Comparison of ENCODE assay signal across 9 mouse cellular contexts in genomic region chr5:24778082-24778842, GRCm38 (mm10). TPM values are rescaled to one million over a fixed set of nuclear protein-coding genes. Genes with fewer than 3 reads are reported as not detected.
DNase-seq lines count a peak whose midpoint lies in the region; ATAC-seq and TF ChIP-seq lines count a peak whose summit lies in the region.
"Had no signal": no experiment of that assay in that cellular context is flagged by ENCODE, and none has a peak within 500 bp of the region (broad histone marks: within the 10 kb centered on the region; RNA-seq: fewer than 3 reads in every experiment).

No protein-coding gene starts in this region.

- H3K27me3 ChIP-seq in lung, embryonic 15.5 days, result no peaks in the 10 kb centered on the region; the same call in 1 of the 2 replicates
- H3K27me3 ChIP-seq in forebrain, embryonic 11.5 days (ENCODE audit: control insufficient read depth, insufficient read depth, low read length), result no peaks in the 10 kb centered on the region; the same call in 1 of the 2 replicates
- peaks cover 21% of the 10 kb centered on the region for H3K27me3 ChIP-seq in limb, embryonic 10.5 days (ENCODE audit: low read depth, poor library complexity, severe bottlenecking)

- DNase-seq in lung, adult 2 months, result no peak
- peak; percentile 46 for DNase-seq in forebrain, embryonic 11.5 days (ENCODE audit: low spot score)
- no peak for DNase-seq in limb, embryonic 10.5 days (ENCODE audit: low spot score)
- peak; percentile 45 for DNase-seq in retina, embryonic 14.5 days (ENCODE audit: low spot score)
- no peak for DNase-seq in urinary bladder, postnatal 36 days (ENCODE audit: low spot score in 2 of 2)
- DNase-seq in urinary bladder, postnatal 14 days (ENCODE audit: low spot score), result no peak

- peak overlapping the region; percentile 6 for H3K4me2 ChIP-seq in lung, embryonic 15.5 days
- no peak overlapping the region for H3K4me2 ChIP-seq in forebrain, embryonic 11.5 days (ENCODE audit: low read depth, low read length, severe bottlenecking)

- no peaks in the 10 kb centered on the region for H3K9me3 ChIP-seq in lung, embryonic 15.5 days
- no peaks in the 10 kb centered on the region for H3K9me3 ChIP-seq in forebrain, embryonic 11.5 days (ENCODE audit: control insufficient read depth, low read length)
- no peaks in the 10 kb centered on the region for H3K9me3 ChIP-seq in limb, embryonic 10.5 days (replicated peaks)

- H3K4me3 ChIP-seq in lung, embryonic 15.5 days, result no peak overlapping the region
- H3K4me3 ChIP-seq in lung, adult 2 months (replicated peaks; ENCODE audit: extremely low read depth, low read depth, low read length), result no peak overlapping the region
- H3K4me3 ChIP-seq in forebrain, embryonic 11.5 days (ENCODE audit: low read depth, low read length), result no peak overlapping the region
- peak overlapping the region; percentile 14; the same call in 1 of the 2 replicates for H3K4me3 ChIP-seq in limb, embryonic 10.5 days
- H3K4me3 ChIP-seq: megakaryocyte, embryonic 14.5 days had no signal

- 23% methylated on average over 17 of the region's 17 CpGs for WGBS in lung, embryonic 15.5 days
- WGBS in lung, adult 2 months, result 36% methylated on average over 17 of the region's 17 CpGs
- 18% methylated on average over 17 of the region's 17 CpGs for WGBS in forebrain, embryonic 11.5 days
- WGBS in limb, embryonic 10.5 days, result 25% methylated on average over 17 of the region's 17 CpGs

- H3K9ac ChIP-seq in lung, embryonic 15.5 days, result no peak overlapping the region
- 0 out of 2 replicates have a peak overlapping the region, but pooled peaks have one; percentile 1 for H3K9ac ChIP-seq in forebrain, embryonic 11.5 days (ENCODE audit: low read length)

- no peak for ATAC-seq in lung, embryonic 15.5 days (ENCODE audit: borderline replicate concordance, extremely low read depth, low FRiP score, low TSS enrichment)
- ATAC-seq in forebrain, embryonic 11.5 days (replicated peaks; ENCODE audit: low FRiP score), result no peak

- TF ChIP-seq POLR2A in lung, adult 2 months (IDR thresholded peaks at IDR 0.05; ENCODE audit: borderline replicate concordance, extremely low read depth, low read depth, low read length), result no peak

- no peak for TF ChIP-seq CTCF in lung, adult 2 months (IDR thresholded peaks at IDR 0.05; ENCODE audit: insufficient read depth, low read length)

- no peaks in the 10 kb centered on the region for H3K4me1 ChIP-seq in lung, embryonic 15.5 days
- no peaks in the 10 kb centered on the region for H3K4me1 ChIP-seq in lung, adult 2 months (ENCODE audit: control insufficient read depth, insufficient read depth, low read length)
- H3K4me1 ChIP-seq in forebrain, embryonic 11.5 days (replicated peaks; ENCODE audit: control insufficient read depth, insufficient read depth, low read length), result no peaks in the 10 kb centered on the region
- H3K4me1 ChIP-seq in limb, embryonic 10.5 days, result peaks cover 7% of the 10 kb centered on the region

- no peak overlapping the region for H3K27ac ChIP-seq in lung, embryonic 15.5 days
- H3K27ac ChIP-seq in forebrain, embryonic 11.5 days (ENCODE audit: low read depth, low read length), result no peak overlapping the region
- H3K27ac ChIP-seq in limb, embryonic 10.5 days, result no peak overlapping the region

- no peaks in the 10 kb centered on the region for H3K36me3 ChIP-seq in lung, embryonic 15.5 days
- H3K36me3 ChIP-seq in forebrain, embryonic 11.5 days (ENCODE audit: control insufficient read depth, insufficient read depth, low read length), result no peaks in the 10 kb centered on the region
- H3K36me3 ChIP-seq in limb, embryonic 10.5 days, result no peaks in the 10 kb centered on the region

RNA-seq across cellular contexts. Expression of gene Crygn, which starts 20.5 kb away (rescaled TPM):
- polyA plus RNA-seq in lung, embryonic 15.5 days (2015; fragmentation: Nextera tagmentation; extraction: Ambion mirVana), result 2.0 and 2.2 TPM in 2 replicates
- polyA plus RNA-seq in lung, adult 2 months (2012; rRNA removed), result 0.27 and 0.28 TPM in 2 replicates
- polyA plus RNA-seq in forebrain, embryonic 11.5 days (2014; fragmentation: Nextera tagmentation; extraction: Ambion mirVana), result not detected in 2 replicates
- polyA plus RNA-seq in limb, embryonic 10.5 days (2016; fragmentation: Nextera tagmentation; extraction: Ambion mirVana), result 0.79 and 1.1 TPM in 2 replicates
- polyA plus RNA-seq: frontal cortex, adult 2 months had no signal

RNA-seq across cellular contexts. Expression of gene Wdr86, which starts 47.7 kb away (rescaled TPM):
- 36.3 and 37.2 TPM in 2 replicates for polyA plus RNA-seq in lung, embryonic 15.5 days (2015; fragmentation: Nextera tagmentation; extraction: Ambion mirVana)
- 2.6 and 3.4 TPM in 2 replicates for polyA plus RNA-seq in lung, adult 2 months (2012; rRNA removed)
- 13.6 and 16.1 TPM in 2 replicates for polyA plus RNA-seq in forebrain, embryonic 11.5 days (2014; fragmentation: Nextera tagmentation; extraction: Ambion mirVana)
- 28.7 and 41.7 TPM in 2 replicates for polyA plus RNA-seq in limb, embryonic 10.5 days (2016; fragmentation: Nextera tagmentation; extraction: Ambion mirVana)

Comparison
In these comparisons a context has a peak if more than half of its experiments do, and no peak if none do; other contexts are left out.
1. DNase-seq: peak in forebrain, embryonic 11.5 days (single experiment) and retina, embryonic 14.5 days (single experiment); none in lung, adult 2 months (single experiment), limb, embryonic 10.5 days (single experiment), urinary bladder, postnatal 36 days (0 of 2) and urinary bladder, postnatal 14 days (single experiment).